Mouse (Mus musculus) G1E (cell line): Measurements from ENCODE around the gene Ins2.

Experiments
- CTCF ChIP-seq: IDR thresholded peaks from 2 replicates; pipeline ENCODE4 v1.5.1; 2012; ENCODE audit warnings: low read depth, low read length, inconsistent platforms, mixed read lengths
- GATA1 ChIP-seq: IDR thresholded peaks from 2 replicates; pipeline ENCODE4 v1.6.1; 2012; ENCODE audit warnings: borderline replicate concordance, low read length, inconsistent platforms, mixed read lengths
- TAL1 ChIP-seq: conservative IDR thresholded peaks from 2 replicates; pipeline ENCODE4 v1.6.1; 2012; ENCODE audit warnings: low read depth, low read length, inconsistent platforms, mixed read lengths

GRCm38 (mm10) chr7:142671067-142671466, 72.1 kb downstream of the Ins2 start:
- no peak for TF ChIP-seq CTCF
- TF ChIP-seq TAL1, result no peak
- TF ChIP-seq GATA1, result no peak
